Mouse (Mus musculus) retina, postnatal 7 days (tissue): ENCODE data around the gene Crcp.

Experiments
- DNase-seq: peaks from one replicate; pipeline ENCODE4 v3.0.0-alpha.2; 2012; ENCODE audit warnings: low read depth, low spot score

Crcp gene

DNA sequence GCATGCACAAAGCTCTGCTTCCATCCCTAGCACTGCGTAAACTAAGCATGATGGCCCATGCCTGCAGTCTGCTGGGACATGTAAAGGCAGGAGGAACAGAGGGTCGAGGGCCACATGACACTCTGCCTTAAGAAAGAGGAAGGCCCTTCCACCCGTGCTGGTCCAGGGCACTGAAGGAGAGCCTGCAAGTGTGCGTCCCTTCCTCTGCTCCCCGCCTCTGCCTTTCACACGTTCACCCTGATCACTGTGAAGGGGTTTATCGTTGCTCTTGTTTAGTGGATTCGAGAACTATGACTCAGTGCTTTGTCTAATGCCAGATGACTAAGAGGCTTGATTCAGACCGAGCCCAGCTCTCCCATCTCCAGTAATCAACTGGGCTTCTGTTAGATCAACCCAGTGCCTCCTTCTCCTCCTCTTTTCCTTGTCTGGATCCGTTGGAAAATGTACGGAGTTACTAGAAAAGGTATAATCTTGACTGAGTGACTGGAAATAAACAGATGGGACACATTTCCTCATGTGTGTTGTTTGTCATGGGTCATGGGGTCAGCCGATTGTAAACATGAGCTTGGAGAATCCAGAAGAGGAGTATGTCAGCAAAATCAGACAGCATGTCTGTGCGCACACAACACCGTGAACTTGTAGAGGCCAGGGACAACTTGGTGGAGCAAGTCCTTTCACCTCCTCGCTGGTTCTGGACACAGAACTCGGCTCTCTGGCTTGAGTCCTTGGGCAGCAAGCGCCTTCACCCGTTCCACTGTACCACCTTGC lies 60.7 kb downstream of the Crcp start:
- DNase-seq: no peak

DNA sequence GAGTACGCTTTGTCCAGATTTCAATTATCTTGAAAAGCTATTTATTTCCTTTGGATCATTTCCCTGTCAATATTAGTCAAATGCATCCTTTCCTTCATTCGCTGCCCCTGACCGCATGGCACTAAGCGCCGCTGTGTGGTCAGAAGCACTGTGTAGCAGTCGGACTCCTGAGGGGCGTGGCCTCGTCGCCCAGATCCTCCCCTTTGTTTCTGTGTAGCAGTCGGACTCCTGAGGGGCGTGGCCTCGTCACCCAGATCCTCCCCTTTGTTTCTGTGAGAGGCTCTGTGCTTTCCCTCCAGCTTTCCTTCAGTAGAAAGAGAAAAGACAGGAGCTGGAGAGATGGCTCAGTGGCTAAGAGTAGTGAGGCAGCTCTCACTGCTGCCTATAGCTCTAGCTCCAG lies 67.7 kb downstream of the Crcp start:
- no peak for DNase-seq

DNA sequence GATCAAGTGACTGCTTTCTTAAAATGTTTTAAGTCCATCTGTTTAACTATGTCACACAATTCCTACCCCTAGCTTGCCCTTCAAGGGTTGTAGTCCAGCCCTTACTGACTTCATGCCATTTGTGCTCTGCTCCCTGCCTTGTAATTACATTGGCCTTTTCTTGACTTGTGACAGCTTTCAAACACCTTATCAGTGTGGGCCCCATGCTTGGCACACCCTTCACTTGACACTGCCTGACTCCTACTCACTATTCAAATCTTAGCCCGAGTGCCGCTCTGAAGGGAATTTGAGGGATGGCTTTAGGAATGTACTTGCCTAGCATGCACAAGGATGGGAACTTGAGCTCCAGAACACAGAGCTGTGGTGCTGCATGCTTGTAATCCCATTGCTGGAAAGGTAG lies 68.7 kb downstream of the Crcp start:
- no peak for DNase-seq

DNA sequence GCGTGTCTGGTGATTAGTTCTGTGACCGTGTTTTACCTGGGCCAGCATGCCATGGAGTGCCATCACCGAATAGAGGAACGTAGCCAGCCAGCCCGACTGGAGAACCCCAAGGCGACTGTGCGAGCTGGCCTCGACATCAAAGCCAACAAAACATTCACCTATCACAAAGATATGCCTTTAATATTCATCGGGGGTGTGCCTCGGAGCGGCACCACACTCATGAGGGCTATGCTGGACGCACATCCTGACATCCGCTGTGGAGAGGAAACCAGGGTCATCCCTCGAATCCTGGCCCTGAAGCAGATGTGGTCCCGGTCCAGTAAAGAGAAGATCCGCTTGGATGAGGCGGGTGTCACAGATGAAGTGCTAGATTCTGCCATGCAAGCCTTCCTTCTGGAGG lies 72.6 kb downstream of the Crcp start:
- no peak for DNase-seq

DNA sequence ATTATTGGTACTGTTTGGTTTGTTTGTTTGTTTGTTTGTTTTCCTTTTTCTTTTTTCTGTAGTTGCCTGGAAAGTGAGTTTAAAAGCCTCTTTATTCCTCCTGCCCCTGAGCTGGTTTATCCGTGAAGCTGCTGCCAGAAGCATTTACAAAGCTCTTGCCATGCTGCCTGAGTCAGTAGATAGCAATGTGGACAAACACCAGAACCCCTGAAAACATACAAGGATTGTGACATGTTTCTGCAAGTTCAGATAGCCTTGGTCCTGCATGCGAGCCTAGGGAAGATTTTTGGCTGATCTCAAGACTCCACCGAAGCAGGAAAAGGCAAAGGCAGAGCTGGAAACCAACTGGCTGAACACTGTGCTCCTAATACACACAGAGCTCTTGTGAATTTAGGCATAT lies 80.3 kb downstream of the Crcp start:
- DNase-seq: no peak
